Mouse (Mus musculus) T-helper 17 cell (primary cell): ENCODE data around the gene Nln.

Experiments used
- in situ Hi-C, 2 experiments: fragments of 300-600 bp; cut with MboI, MseI; formaldehyde crosslinking; loops; 1 replicate in 1 of 2; 2 replicates in 1 of 2; pipeline ENCODE4 v1.15.1; 2025; ENCODE audit warnings: high pct_unique_total_duplicates in 2 of 2

Gene Nln

GRCm38 (mm10) chr13:104018466-104019076 is 90.8 kb downstream of the Nln start:
- in situ Hi-C loops: no loop called here

GRCm38 (mm10) chr13:104015246-104016105 is 93.9 kb downstream of the Nln start:
- in situ Hi-C loops: no loop called here

- in situ Hi-C loops: no loop called here
Observed at GRCm38 (mm10) chr13:104014038-104014437, 95.4 kb downstream of the Nln start.

GRCm38 (mm10) chr13:104013380-104013779 is 96.0 kb downstream of the Nln start:
- in situ Hi-C loops: no loop called here

DNA sequence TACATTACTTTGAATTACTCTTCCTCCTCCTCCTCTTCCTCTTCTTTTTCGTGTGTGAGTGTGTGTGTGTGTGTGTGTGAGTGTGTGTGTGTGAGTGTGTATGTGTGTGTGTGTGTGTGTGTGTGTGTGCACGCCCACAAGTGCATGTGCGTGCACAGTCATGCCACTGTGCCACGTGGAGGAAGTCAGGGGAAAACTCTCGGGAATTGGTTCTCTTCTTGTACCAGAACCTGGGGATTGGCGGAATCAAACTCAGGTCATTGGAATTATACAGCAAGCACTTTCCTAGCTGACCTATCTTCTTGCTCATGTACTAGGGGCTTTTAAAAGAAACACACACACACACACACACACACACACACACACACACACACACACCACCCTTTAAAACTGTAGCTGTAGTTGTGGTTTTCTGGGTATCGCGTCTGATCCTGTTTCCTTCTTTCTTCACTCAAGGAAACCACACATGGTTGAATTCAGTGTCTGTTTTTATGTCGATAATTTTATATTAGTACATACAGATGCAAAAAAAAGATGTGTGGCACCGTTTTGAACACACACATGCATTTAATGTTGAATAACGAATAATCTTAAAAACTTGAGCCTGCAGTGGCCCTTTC is 97.1 kb downstream of the Nln start:
- in situ Hi-C loops: no loop called here

- in situ Hi-C loops: no loop called here
Observed at GRCm38 (mm10) chr13:104011289-104011688, 98.1 kb downstream of the Nln start.

DNA sequence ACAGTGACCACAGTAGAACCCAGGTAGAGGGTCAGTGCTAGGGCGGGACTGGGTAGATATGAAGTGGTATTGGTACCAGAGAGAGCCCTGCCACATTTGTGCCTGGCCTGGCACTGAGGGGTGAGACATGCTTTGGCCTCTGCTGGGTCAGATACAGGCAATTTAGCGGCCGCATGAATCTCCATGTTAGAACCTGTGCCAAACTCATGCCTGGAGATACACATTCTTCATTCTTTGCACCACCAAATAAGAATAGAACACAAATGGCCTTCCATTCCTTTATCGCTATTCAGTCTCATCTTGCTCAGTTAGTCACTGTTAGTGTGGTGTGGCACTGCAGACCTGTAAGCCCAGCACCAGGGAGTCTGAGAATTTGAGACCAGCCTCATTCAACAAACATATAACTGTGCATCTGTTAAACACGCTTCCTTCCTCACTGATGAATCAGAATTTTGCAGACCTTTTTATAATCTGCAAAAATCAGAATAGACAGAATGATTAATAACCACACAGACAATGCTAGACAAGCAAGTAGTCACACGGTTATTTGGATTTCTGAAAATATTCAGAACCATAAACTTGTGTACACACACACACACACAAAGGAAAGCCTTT is 104.1 kb downstream of the Nln start:
- in situ Hi-C loops: loop anchor here in 1 of 2 experiments (10.0 kb wide), 1 partner anchor 621 kb away; no protein-coding TSS in a partner anchor

DNA sequence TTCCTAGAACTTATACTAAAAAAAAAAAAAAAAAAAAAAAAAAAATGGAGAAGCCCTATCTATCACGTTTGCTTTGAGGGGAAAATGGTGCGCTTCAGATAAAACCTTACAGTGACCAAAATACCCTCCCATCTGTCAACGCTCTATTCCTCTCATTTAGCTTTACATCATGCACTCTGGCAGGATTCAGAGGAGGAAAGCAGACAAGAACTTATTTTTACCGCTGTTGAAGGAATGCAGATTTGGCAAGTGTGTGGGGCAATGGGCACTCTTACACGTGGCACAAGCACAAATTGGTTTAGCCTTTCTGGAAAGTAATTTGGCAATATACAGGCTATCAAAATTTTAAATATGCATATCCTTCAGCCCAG is 115.3 kb downstream of the Nln start:
- in situ Hi-C loops: no loop called here

GRCm38 (mm10) chr13:103993142-103994084 is 116.0 kb downstream of the Nln start:
- in situ Hi-C loops: no loop called here

DNA sequence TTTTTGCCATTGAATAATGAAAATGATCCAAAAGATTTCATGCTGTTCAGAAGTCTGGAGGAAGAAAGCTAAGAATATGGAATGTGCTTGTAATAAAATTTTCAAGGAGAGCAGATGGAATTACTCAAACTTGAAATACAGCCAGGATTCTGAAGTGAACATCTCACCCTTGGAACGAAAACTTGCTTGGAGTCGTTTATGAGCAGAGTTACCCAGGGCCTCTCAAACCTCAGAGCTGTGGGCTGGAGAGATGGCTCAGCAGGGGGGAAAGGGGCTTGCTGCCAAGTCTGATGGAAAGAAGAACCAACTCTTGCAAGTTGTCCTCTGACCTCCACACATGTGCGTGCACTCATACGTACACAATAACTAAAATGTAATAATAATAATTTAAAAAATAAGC is 122.8 kb downstream of the Nln start:
- in situ Hi-C loops: no loop called here

- in situ Hi-C loops: no loop called here
Observed at GRCm38 (mm10) chr13:103985510-103986278, 123.7 kb downstream of the Nln start.

GRCm38 (mm10) chr13:103982376-103982775 is 127.0 kb downstream of the Nln start:
- in situ Hi-C loops: no loop called here

DNA sequence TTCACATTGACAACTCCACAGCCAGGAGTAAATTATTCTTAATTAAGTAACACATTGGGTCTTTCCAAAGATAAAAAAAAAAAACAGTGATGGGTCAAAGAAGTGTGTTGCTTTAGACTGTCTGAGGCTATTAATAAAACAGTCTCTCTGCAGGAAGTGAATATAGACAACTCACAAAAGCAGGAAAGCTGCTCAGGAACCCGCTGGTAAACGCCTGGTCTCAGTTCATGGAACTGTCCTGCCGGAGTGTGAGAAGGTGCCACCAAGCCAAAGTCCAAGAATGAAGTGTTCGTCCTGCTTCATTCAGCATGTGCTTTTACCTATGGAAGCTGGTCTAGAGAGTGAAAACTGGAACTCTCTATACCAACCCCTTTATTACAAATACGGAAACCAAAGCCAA is 129.0 kb downstream of the Nln start:
- in situ Hi-C loops: no loop called here

DNA sequence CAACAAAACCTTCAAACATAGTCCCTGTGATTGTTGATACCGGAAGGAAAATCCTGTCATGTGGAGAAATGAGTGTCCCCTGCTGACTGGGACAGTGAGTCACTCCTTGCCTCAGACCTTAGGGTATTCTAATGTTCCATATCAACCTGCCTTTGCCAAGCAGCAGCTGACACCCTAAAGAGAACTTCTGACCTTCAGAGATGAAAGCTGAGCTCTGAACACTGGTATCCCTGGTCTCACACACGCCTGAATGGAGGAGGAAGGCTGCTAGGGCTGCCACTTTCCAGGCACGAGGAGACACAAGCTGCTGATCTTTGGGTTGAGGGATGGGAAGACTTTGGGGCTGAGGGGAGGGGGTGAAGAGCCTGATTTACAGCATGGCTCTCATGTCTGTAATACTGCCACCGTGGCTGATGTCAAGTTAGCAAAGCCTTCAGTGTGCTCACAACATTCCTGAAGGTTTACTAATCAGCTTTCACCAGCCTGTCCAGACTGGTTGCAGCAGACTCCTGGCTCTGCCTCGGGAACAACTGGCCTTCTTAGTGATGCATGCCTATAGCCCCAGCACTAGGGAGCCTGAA is 131.0 kb downstream of the Nln start:
- in situ Hi-C loops: no loop called here

DNA sequence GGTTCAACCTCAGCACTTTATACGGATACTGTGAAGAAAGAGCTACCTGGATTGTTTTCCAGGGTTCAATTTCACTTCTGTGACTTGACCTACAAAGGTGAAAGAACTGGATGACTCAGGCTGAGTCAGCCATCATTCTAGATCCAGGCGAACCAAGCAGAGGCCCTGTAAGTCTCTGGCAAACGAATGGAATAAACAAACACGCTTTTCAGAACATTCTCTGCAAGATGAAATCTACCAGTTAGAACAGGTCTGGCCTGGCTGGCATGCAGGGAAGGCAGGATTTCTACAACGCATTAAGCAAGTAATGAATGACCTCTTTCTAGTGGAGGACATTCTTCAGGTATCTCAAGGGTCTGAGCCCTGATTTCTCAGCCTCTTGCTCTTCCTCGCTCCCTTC is 131.6 kb downstream of the Nln start:
- in situ Hi-C loops: no loop called here

DNA sequence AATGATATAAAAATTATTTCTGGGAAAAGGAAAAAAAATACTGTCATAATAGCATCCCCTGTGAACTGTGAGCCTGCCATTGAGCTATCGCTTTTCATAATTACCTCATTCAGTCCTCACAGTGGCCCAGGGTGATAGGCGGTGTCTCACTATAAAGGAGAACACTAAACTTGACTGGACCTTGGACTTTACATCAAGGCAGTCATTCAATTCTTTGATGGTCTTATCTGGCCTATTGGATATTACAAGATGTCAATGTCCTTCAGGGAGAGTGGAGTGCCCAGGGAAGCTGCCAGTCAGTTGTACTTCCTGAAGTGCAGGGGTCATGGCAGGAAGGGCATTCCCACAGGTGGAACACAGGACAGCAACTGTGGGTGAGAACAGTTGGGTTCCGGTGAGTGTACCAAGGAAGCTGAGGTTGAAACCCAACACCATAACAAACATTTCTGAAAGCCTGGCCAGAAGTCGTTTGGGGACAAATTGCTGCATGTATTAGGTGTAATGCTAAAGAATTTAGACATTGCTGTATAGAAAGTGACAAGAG is 133.2 kb downstream of the Nln start:
- in situ Hi-C loops: no loop called here

DNA sequence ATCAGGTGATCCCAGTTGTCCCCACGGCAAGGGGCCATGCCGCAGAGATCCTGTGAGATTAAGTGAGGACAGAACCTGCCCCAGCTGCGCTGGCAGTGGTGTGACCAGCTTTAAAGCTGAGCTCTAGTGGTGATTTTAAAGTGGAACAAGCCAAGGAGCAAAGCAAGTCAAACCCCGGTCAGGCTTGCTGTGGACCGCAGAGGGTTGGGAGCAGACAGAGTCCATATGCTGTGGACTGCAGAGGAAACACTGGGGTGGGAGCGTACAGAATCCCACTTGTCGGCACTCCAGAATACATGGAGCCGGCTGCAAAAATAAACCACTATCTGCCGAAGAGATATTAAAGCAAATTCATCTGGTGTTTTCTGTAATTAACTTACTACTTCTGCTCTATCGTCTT is 134.3 kb downstream of the Nln start:
- in situ Hi-C loops: no loop called here

DNA sequence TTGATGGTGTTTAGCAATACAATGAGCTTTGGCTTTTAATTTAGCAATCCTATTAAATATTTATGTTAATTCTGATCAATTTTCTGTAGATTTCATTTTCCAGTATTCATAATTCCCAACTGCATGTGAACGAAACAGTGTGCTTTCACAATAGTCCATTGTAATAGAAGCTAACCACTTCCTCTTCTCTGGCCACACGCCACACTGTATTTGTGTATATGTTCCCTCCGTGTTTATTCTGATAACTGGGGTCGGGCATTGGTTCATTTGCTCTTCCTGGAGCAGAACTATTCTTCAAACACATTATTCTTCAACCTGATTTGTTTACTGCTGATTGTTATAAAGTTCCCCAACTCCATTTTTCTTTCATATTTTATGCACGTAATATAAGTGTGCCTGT is 135.4 kb downstream of the Nln start:
- in situ Hi-C loops: loop anchor here in 1 of 2 experiments (5.0 kb wide), 1 partner anchor 77 kb away; no protein-coding TSS in a partner anchor
